Mouse (Mus musculus) cerebellum, adult 8-10 months (tissue): Measurements from ENCODE around the gene Fancg.

ENCODE experiments used
- DNase-seq: peaks from one replicate; pipeline ENCODE4 v3.0.0; 2022

Fancg gene

GRCm38 (mm10) chr4:43032501-43032900, 22.2 kb upstream of the Fancg start:
- no peak for DNase-seq

- peak; percentile 93 for DNase-seq
These were observed 21.1 kb upstream of the Fancg start, which contains the start of gene Stoml2 for GRCm38 (mm10) chr4:43031237-43031995. Stoml2 (minus strand) TSS chr4:43031710.

- no peak for DNase-seq
These were observed 20.5 kb upstream of the Fancg start for GRCm38 (mm10) chr4:43030780-43031230.

GRCm38 (mm10) chr4:43030352-43030751, 20.0 kb upstream of the Fancg start:
- no peak for DNase-seq

- DNase-seq, result no peak
These were observed 19.4 kb upstream of the Fancg start for GRCm38 (mm10) chr4:43029749-43030148.

- DNase-seq, result no peak
These were observed 18.8 kb upstream of the Fancg start for GRCm38 (mm10) chr4:43029121-43029520.

GRCm38 (mm10) chr4:43025084-43025960, 15.0 kb upstream of the Fancg start, which contains the start of gene Pigo:
Pigo (minus strand) TSS chr4:43025819.
- peak; percentile 98 for DNase-seq

- no peak for DNase-seq
These were observed 14.4 kb upstream of the Fancg start for GRCm38 (mm10) chr4:43024673-43025072.

- no peak for DNase-seq
These were observed 11.0 kb upstream of the Fancg start for GRCm38 (mm10) chr4:43021341-43021740.

- DNase-seq, result no peak
These were observed 10.6 kb upstream of the Fancg start for GRCm38 (mm10) chr4:43020876-43021275.

GRCm38 (mm10) chr4:43019641-43020465, 9.5 kb upstream of the Fancg start:
- no peak for DNase-seq

- no peak for DNase-seq
These were observed 8.9 kb upstream of the Fancg start for GRCm38 (mm10) chr4:43019176-43019575.

GRCm38 (mm10) chr4:43018156-43018555, 7.8 kb upstream of the Fancg start:
- no peak for DNase-seq

- no peak for DNase-seq
These were observed 1.8 kb upstream of the Fancg start for GRCm38 (mm10) chr4:43012091-43012490.

GRCm38 (mm10) chr4:43005765-43006164, 4.5 kb downstream of the Fancg start:
- no peak for DNase-seq

GRCm38 (mm10) chr4:43004951-43005350, 5.4 kb downstream of the Fancg start:
- no peak for DNase-seq

GRCm38 (mm10) chr4:43002756-43003439, 7.4 kb downstream of the Fancg start:
- no peak for DNase-seq

GRCm38 (mm10) chr4:43001272-43001671, 9.0 kb downstream of the Fancg start:
- no peak for DNase-seq

GRCm38 (mm10) chr4:43000141-43000986, 9.9 kb downstream of the Fancg start, which contains the start of gene Vcp:
Vcp (minus strand) TSS chr4:43000507.
- peak; percentile 98 for DNase-seq

- DNase-seq, result peak; percentile 65
These were observed 10.7 kb downstream of the Fancg start for GRCm38 (mm10) chr4:42999451-43000140.
